Mouse (Mus musculus) cerebellum, adult 8-10 months (tissue): ENCODE results near the gene Ncr1.
"Not testable (repeated sequence)": the region's sequence is repeated elsewhere in the genome, so short reads cannot be mapped to it uniquely, and the experiment has no call there.

Source experiments
- DNase-seq: peaks from one replicate; pipeline ENCODE4 v3.0.0; 2022

The Ncr1 gene

GRCm38 (mm10) chr7:4337509-4337908, at the start of gene Ncr1:
Gene Ncr1 (plus strand): TSS chr7:4337724.
- DNase-seq, result no peak

GRCm38 (mm10) chr7:4292638-4293037, 44.9 kb upstream of the Ncr1 start:
- no peak for DNase-seq

- no peak for DNase-seq
Measured at GRCm38 (mm10) chr7:4297189-4297588, 40.3 kb upstream of the Ncr1 start.

- no peak for DNase-seq
Measured at GRCm38 (mm10) chr7:4300166-4300565, 37.4 kb upstream of the Ncr1 start.

GRCm38 (mm10) chr7:4303457-4303856, 34.1 kb upstream of the Ncr1 start:
- DNase-seq, result no peak

GRCm38 (mm10) chr7:4313109-4313508, 24.4 kb upstream of the Ncr1 start:
- DNase-seq, result not testable (repeated sequence)

- DNase-seq, result not testable (repeated sequence)
Measured at GRCm38 (mm10) chr7:4313531-4313930, 24.0 kb upstream of the Ncr1 start.

- no peak for DNase-seq
Measured at GRCm38 (mm10) chr7:4323301-4323700, 14.2 kb upstream of the Ncr1 start.

GRCm38 (mm10) chr7:4373521-4373920, 36.0 kb downstream of the Ncr1 start:
- no peak for DNase-seq
